Mouse (Mus musculus): ENCODE results near the gene Klhl24. TPM values are rescaled to one million over a fixed set of nuclear protein-coding genes. Genes with fewer than 3 reads are reported as not detected.

Gene Klhl24
- 36.3 and 43.0 TPM in 2 replicates for polyA plus RNA-seq (2012; ENCODE audit: insufficient read depth, insufficient read length, missing spikeins)

GRCm38 (mm10) chr16:20097069-20097710 is at the start of gene Klhl24:
Gene Klhl24 (plus strand): TSS chr16:20097542.
- H3K27ac ChIP-seq (replicated peaks; ENCODE audit: low read depth, low read length) = peak within 1 kb of the TSS; percentile 86
- peak within 1 kb of the TSS; percentile 76 for H3K4me3 ChIP-seq (ENCODE audit: insufficient read depth, low read depth, low read length)
- peaks cover 5% of the 10 kb centered on the region for H3K4me1 ChIP-seq (ENCODE audit: control insufficient read depth, insufficient read depth, insufficient read length, low read length)

GRCm38 (mm10) chr16:20052655-20053054 is 44.7 kb upstream of the Klhl24 start:
- no peaks in the 10 kb centered on the region for H3K4me1 ChIP-seq (ENCODE audit: control insufficient read depth, insufficient read depth, insufficient read length, low read length)
- no peak overlapping the region for H3K27ac ChIP-seq (replicated peaks; ENCODE audit: low read depth, low read length)
- H3K4me3 ChIP-seq (ENCODE audit: insufficient read depth, low read depth, low read length) = no peak overlapping the region

GRCm38 (mm10) chr16:20072770-20073169 is 24.6 kb upstream of the Klhl24 start:
- Histone ChIP-seq H3K27ac (replicated peaks; ENCODE audit: low read depth, low read length) (no peak overlapping the region), H3K4me3 (ENCODE audit: insufficient read depth, low read depth, low read length) (no peak overlapping the region), H3K4me1 (ENCODE audit: control insufficient read depth, insufficient read depth, insufficient read length, low read length) (no peaks in the 10 kb centered on the region)

- Histone ChIP-seq H3K4me3 (ENCODE audit: insufficient read depth, low read depth, low read length) (no peak overlapping the region), H3K27ac (replicated peaks; ENCODE audit: low read depth, low read length) (no peak overlapping the region), H3K4me1 (ENCODE audit: control insufficient read depth, insufficient read depth, insufficient read length, low read length) (no peaks in the 10 kb centered on the region)
Measured at GRCm38 (mm10) chr16:20076675-20077074, 20.7 kb upstream of the Klhl24 start.

- H3K4me1 ChIP-seq (ENCODE audit: control insufficient read depth, insufficient read depth, insufficient read length, low read length) = no peaks in the 10 kb centered on the region
- no peak overlapping the region for H3K4me3 ChIP-seq (ENCODE audit: insufficient read depth, low read depth, low read length)
- no peak overlapping the region for H3K27ac ChIP-seq (replicated peaks; ENCODE audit: low read depth, low read length)
Measured at GRCm38 (mm10) chr16:20080271-20080670, 17.1 kb upstream of the Klhl24 start.

GRCm38 (mm10) chr16:20084623-20085022 is 12.7 kb upstream of the Klhl24 start:
- Histone ChIP-seq H3K4me3 (ENCODE audit: insufficient read depth, low read depth, low read length) (no peak overlapping the region), H3K27ac (replicated peaks; ENCODE audit: low read depth, low read length) (no peak overlapping the region), H3K4me1 (ENCODE audit: control insufficient read depth, insufficient read depth, insufficient read length, low read length) (no peaks in the 10 kb centered on the region)

GRCm38 (mm10) chr16:20085250-20085905 is 12.0 kb upstream of the Klhl24 start:
- H3K4me3 ChIP-seq (ENCODE audit: insufficient read depth, low read depth, low read length) = no peak overlapping the region
- H3K27ac ChIP-seq (replicated peaks; ENCODE audit: low read depth, low read length) = no peak overlapping the region
- no peaks in the 10 kb centered on the region for H3K4me1 ChIP-seq (ENCODE audit: control insufficient read depth, insufficient read depth, insufficient read length, low read length)

GRCm38 (mm10) chr16:20086976-20087375 is 10.4 kb upstream of the Klhl24 start:
- H3K27ac ChIP-seq (replicated peaks; ENCODE audit: low read depth, low read length) = no peak overlapping the region
- no peaks in the 10 kb centered on the region; the same call in 1 of the 2 replicates for H3K4me1 ChIP-seq (ENCODE audit: control insufficient read depth, insufficient read depth, insufficient read length, low read length)
- H3K4me3 ChIP-seq (ENCODE audit: insufficient read depth, low read depth, low read length) = no peak overlapping the region

GRCm38 (mm10) chr16:20089636-20090035 is 7.7 kb upstream of the Klhl24 start:
- no peak overlapping the region for H3K27ac ChIP-seq (replicated peaks; ENCODE audit: low read depth, low read length)
- H3K4me3 ChIP-seq (ENCODE audit: insufficient read depth, low read depth, low read length) = no peak overlapping the region
- no peaks in the 10 kb centered on the region; the same call in 1 of the 2 replicates for H3K4me1 ChIP-seq (ENCODE audit: control insufficient read depth, insufficient read depth, insufficient read length, low read length)

- H3K27ac ChIP-seq (replicated peaks; ENCODE audit: low read depth, low read length) = no peak overlapping the region
Measured at GRCm38 (mm10) chr16:20090921-20091575, 6.3 kb upstream of the Klhl24 start.

GRCm38 (mm10) chr16:20095966-20096365 is 1.4 kb upstream of the Klhl24 start:
- Histone ChIP-seq H3K4me1 (ENCODE audit: control insufficient read depth, insufficient read depth, insufficient read length, low read length) (peaks cover 5% of the 10 kb centered on the region), H3K27ac (replicated peaks; ENCODE audit: low read depth, low read length) (no peak overlapping the region)

More at GRCm38 (mm10) chr16:20090921-20091575, 6.3 kb upstream of the Klhl24 start:
- no peak overlapping the region for H3K4me3 ChIP-seq (ENCODE audit: insufficient read depth, low read depth, low read length)
- no peaks in the 10 kb centered on the region; the same call in 1 of the 2 replicates for H3K4me1 ChIP-seq (ENCODE audit: control insufficient read depth, insufficient read depth, insufficient read length, low read length)

GRCm38 (mm10) chr16:20097711-20098374 is 501 bp downstream of the Klhl24 start:
- peak overlapping the region; percentile 86 for H3K27ac ChIP-seq (replicated peaks; ENCODE audit: low read depth, low read length)
- peak overlapping the region; percentile 76 for H3K4me3 ChIP-seq (ENCODE audit: insufficient read depth, low read depth, low read length)

More at GRCm38 (mm10) chr16:20095966-20096365, 1.4 kb upstream of the Klhl24 start:
- H3K4me3 ChIP-seq (ENCODE audit: insufficient read depth, low read depth, low read length) = no peak overlapping the region

GRCm38 (mm10) chr16:20098375-20098727 is 1.0 kb downstream of the Klhl24 start:
- Histone ChIP-seq H3K4me3 (ENCODE audit: insufficient read depth, low read depth, low read length) (peak overlapping the region; percentile 76), H3K4me1 (ENCODE audit: control insufficient read depth, insufficient read depth, insufficient read length, low read length) (peaks cover 5% of the 10 kb centered on the region), H3K27ac (replicated peaks; ENCODE audit: low read depth, low read length) (peak overlapping the region; percentile 86)

More at GRCm38 (mm10) chr16:20097711-20098374, 501 bp downstream of the Klhl24 start:
- peaks cover 5% of the 10 kb centered on the region for H3K4me1 ChIP-seq (ENCODE audit: control insufficient read depth, insufficient read depth, insufficient read length, low read length)

- Histone ChIP-seq H3K27ac (replicated peaks; ENCODE audit: low read depth, low read length) (peak overlapping the region; percentile 86), H3K4me3 (ENCODE audit: insufficient read depth, low read depth, low read length) (peak overlapping the region; percentile 38; the same call in 1 of the 2 replicates), H3K4me1 (ENCODE audit: control insufficient read depth, insufficient read depth, insufficient read length, low read length) (peaks cover 5% of the 10 kb centered on the region)
Measured at GRCm38 (mm10) chr16:20098866-20099629, 1.7 kb downstream of the Klhl24 start.

All from brown adipose tissue, adult 24 weeks (tissue).